Mouse (Mus musculus): ENCODE measurements around the gene Six5.
A peak's percentile ranks its signal among the peaks of the same experiment; 100 is the strongest.

Gene Six5

GRCm38 (mm10) chr7:19094471-19094825 lies at the start of gene Six5:
Six5 (plus strand) TSS chr7:19094594.
- peak; percentile 61 for DNase-seq (ENCODE audit: low read depth)

GRCm38 (mm10) chr7:19044616-19045015 lies 49.8 kb upstream of the Six5 start:
- no peak for DNase-seq (ENCODE audit: low read depth)

- DNase-seq (ENCODE audit: low read depth) = no peak
Observed at GRCm38 (mm10) chr7:19046286-19047069, 47.9 kb upstream of the Six5 start.

- no peak for DNase-seq (ENCODE audit: low read depth)
Observed at GRCm38 (mm10) chr7:19048006-19048527, 46.3 kb upstream of the Six5 start.

GRCm38 (mm10) chr7:19049252-19049651 lies 45.1 kb upstream of the Six5 start:
- no peak for DNase-seq (ENCODE audit: low read depth)

GRCm38 (mm10) chr7:19050172-19050571 lies 44.2 kb upstream of the Six5 start:
- no peak for DNase-seq (ENCODE audit: low read depth)

DNA sequence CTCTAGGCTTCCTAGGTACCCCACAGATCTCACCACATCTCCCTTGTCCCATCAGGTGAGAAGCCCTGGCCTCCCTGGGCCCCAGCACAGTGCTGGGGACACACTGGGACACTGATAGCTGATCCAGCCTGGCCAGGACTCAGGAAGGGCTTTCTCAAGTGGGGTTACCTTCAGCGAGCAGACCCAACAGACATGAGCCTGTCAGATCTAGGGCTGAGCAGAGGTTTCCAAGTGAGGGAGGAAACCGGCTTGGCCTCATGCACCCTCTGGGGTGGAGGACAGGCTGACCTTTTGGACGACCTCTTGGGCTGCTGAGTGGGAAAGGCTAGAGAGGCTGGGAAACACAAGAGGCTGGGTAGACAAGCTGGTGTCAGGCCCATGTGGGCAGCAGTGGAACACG lies 43.2 kb upstream of the Six5 start:
- DNase-seq (ENCODE audit: low read depth) = no peak

GRCm38 (mm10) chr7:19052345-19053135 lies 41.9 kb upstream of the Six5 start:
- no peak for DNase-seq (ENCODE audit: low read depth)

- DNase-seq (ENCODE audit: low read depth) = no peak
Observed at GRCm38 (mm10) chr7:19053136-19053532, 41.3 kb upstream of the Six5 start.

- DNase-seq (ENCODE audit: low read depth) = peak; percentile 12
Observed at GRCm38 (mm10) chr7:19054047-19054776, 40.2 kb upstream of the Six5 start, which contains the start of gene Rsph6a. Rsph6a (plus strand) TSS chr7:19054690.

DNA sequence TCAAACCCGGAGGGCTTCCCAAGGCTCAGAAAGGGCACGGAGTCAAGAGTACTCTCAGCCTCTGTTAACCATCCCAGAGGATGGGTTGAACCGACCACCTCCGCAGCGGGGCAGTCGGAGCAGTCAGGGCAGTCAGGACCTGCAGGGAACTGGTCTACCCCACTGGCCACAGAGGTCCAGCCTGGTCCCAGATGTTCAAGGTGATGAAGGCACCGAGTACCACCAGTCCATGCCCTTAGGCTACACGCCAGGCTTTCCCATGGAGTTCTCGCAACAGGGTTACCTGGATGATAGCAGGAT lies 39.7 kb upstream of the Six5 start:
- DNase-seq (ENCODE audit: low read depth) = no peak

DNA sequence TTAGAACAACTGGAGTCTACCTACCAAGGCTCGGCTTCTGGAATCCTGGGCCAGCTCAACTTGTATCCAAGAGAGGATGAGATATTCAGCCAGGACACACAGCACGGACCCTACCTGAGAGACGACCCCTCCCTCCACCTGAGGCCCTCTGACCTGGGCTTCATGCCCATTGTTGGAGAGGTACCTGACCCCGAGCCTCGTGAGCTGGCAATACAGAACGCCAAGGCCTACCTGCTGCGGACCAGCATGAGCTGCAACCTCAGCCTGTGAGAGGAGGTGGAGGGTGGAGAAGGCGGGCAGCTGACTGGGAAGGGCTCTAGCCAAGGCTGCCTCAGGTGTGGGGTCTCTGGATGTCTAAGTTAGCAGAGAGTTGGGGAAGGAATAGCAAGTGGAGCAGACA lies 39.3 kb upstream of the Six5 start:
- no peak for DNase-seq (ENCODE audit: low read depth)

DNA sequence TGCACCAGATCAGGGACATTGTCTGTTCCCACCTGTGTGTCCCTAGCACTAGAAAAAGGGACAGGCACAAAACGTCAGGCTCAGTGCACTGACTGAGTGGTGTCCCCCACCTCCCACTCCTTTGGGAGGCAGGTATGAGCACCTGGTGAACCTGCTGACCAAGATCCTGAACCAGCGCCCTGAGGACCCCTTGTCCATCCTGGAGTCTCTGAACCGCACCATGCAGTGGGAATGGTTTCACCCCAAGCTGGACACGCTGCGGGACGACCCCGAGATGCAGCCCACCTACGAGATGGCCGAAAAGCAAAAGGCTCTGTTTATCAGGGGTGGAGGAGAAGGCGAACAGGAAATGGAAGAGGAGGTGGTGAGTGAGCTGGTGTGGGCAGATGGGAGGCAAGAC lies 37.0 kb upstream of the Six5 start:
- no peak for DNase-seq (ENCODE audit: low read depth)

- DNase-seq (ENCODE audit: low read depth) = no peak
Observed at GRCm38 (mm10) chr7:19065896-19066295, 28.5 kb upstream of the Six5 start.

DNA sequence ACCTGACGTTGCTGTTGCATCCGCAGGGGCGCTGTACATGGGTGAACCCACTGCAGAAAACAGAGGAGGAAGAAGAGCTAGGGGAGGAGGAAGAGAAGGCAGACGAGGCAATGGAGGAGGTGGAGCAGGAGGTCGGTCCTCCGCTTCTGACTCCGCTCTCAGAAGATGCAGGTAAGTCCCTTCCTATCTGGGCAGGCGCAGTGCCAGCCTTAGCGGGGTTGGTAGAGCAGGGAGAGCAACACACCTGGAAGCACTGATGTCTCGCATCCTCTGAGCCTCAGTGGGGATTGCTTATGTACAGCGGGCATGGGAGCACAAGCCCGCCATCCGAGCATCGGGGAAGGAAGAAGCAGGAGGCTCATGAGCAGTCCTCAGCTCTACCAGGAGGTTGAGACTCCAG lies 27.3 kb upstream of the Six5 start:
- peak; percentile 20 for DNase-seq (ENCODE audit: low read depth)

DNA sequence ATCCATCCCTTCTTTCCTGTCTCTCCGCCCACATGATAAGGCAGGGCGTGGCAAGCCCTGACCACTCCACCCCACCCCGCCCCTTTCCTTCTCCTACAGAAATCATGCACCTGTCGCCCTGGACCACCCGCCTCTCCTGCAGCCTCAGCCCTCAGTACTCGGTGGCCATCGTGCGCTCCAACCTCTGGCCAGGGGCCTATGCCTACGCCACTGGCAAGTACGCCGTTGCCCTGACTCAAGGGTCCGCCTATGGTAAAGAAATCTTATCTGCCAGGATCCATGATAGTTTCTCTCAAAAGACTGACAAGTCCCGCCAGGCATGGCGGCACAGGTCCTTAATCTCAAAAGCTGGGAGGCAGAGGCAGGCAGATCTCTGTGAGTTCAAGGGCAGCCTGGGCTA lies 26.5 kb upstream of the Six5 start:
- DNase-seq (ENCODE audit: low read depth) = no peak

DNA sequence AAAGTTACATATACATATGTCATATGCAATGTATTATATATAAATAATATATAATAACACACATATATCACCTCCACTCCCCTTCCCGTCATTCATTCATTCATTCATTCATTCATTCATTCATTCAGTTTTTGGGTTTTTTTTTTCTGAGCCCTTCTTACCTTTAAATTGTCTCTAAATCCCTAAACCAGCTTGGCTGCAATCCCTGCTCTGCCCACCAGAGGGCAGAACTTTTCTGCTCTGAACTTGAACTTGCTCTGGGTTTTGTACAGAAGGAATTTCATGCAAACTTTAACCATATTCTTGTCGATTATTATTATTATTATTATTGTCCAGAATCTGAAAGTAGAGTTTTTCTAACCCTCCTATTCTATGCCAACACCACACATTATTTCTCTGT lies 25.7 kb upstream of the Six5 start:
- peak; percentile 92 for DNase-seq (ENCODE audit: low read depth)

DNA sequence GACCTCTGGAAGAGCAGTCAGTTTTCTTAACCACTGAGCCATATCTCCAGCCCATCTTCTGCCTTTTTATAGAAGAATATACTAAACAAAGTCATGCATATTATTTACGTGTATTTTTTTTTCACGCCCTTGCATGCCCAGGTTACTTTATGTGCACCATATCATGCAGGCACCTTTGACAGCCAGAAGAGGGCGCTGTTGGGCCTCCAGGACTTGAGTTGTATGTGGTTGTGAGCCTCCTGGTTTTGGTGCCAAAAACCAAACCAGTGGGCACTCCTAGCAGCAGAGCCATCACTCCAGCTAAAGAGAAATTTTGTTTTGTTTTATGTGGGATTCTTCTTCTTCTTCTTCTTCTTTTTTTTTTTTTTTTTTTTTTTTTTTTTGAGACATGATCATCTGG lies 24.9 kb upstream of the Six5 start:
- peak; percentile 79 for DNase-seq (ENCODE audit: low read depth)

- peak; percentile 30 for DNase-seq (ENCODE audit: low read depth)
Observed at GRCm38 (mm10) chr7:19071024-19071423, 23.4 kb upstream of the Six5 start.

GRCm38 (mm10) chr7:19073504-19073903 lies 20.9 kb upstream of the Six5 start:
- DNase-seq (ENCODE audit: low read depth) = peak; percentile 77

GRCm38 (mm10) chr7:19074494-19074893 lies 19.9 kb upstream of the Six5 start:
- DNase-seq (ENCODE audit: low read depth) = no peak

DNA sequence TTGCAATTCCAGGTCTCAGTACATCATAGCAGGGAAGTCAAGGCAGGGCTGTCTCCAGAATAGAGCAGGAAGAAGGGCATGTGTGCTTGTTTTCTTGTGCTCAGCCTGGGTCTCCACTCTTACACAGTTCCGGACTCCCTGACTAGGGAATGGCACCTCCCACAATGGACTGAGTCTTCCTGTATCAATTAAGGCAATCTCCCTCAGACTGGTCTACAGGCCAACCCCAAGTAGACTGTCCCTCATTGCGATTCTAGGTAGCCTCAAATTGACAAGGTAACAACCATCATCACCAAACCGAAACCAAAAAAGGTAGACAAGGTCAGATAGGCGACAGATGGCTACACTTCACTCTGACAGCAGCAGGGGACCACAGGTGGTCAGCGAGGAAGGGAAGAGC lies 19.2 kb upstream of the Six5 start:
- peak; percentile 49 for DNase-seq (ENCODE audit: low read depth)
